Mouse (Mus musculus) lung, adult 2 months (tissue): ENCODE data around the gene Trim68. TPM values are rescaled to one million over a fixed set of nuclear protein-coding genes. Genes with fewer than 3 reads are reported as not detected.
"Not testable (repeated sequence)": the region's sequence is repeated elsewhere in the genome, so short reads cannot be mapped to it uniquely, and the experiment has no call there.

Experiments used
- DNase-seq: peaks from one replicate; pipeline ENCODE4 v3.0.0; 2022
- H3K4me1 ChIP-seq: fragments of 200-500 bp; 2 replicates; pipeline ENCODE4 v1.6.1; 2011; ENCODE audit warnings: low read length; ENCODE audit not compliant: control insufficient read depth, insufficient read depth
- H3K4me3 ChIP-seq: fragments of 200-500 bp; replicated peaks from 2 replicates; pipeline ENCODE3; 2011; ENCODE audit warnings: low read depth, mild to moderate bottlenecking, control low read depth, low read length; ENCODE audit errors: extremely low read depth
- CTCF ChIP-seq: fragments of 200-500 bp; IDR thresholded peaks from 2 replicates; pipeline ENCODE4 v1.5.1; 2011; ENCODE audit warnings: mild to moderate bottlenecking, low read length, control low read depth; ENCODE audit not compliant: insufficient read depth
- POLR2A ChIP-seq: fragments of 200-500 bp; IDR thresholded peaks from 2 replicates; pipeline ENCODE4 v1.6.1; 2011; ENCODE audit warnings: low read depth, mild to moderate bottlenecking, control low read depth, low read length, borderline replicate concordance; ENCODE audit errors: extremely low read depth
- WGBS: fragments of 180-500 bp; shearing (Covaris S2); methylation state at CpG from one replicate; pipeline ENCODE4 v1.1.7; 2018; 5-methylcytosine and 5-hydroxymethylcytosine counted together
- polyA plus RNA-seq: library from polyadenylated mRNA; depleted of rRNA; stranded (reverse); fragments of >200 nt; gene quantifications from 2 replicates; pipeline ENCODE4 v1.2.3, GENCODE M21; 2012; rRNA removed

The Trim68 gene
- polyA plus RNA-seq, 1 experiment = 23.7 TPM

GRCm38 (mm10) chr7:102658523-102658922 is 28.6 kb downstream of the Trim68 start, which contains the start of gene Olfr555:
TSS of gene Olfr555 (plus strand) at chr7:102658823.
- TF ChIP-seq POLR2A (no peak), CTCF (no peak)
- Histone ChIP-seq H3K4me1 (no peaks in the 10 kb centered on the region), H3K4me3 (no peak within 1 kb of the TSS)
- 65% methylated on average over 1 of the region's 1 CpGs for WGBS
- DNase-seq = no peak

GRCm38 (mm10) chr7:102644945-102645344 is 42.2 kb downstream of the Trim68 start:
- not testable (repeated sequence) for H3K4me3 ChIP-seq, DNase-seq, H3K4me1 ChIP-seq
- WGBS = 72% methylated on average over 4 of the region's 4 CpGs

- WGBS = 71% methylated on average over 1 of the region's 1 CpGs
- DNase-seq = no peak
- TF ChIP-seq CTCF (no peak), POLR2A (no peak)
- Histone ChIP-seq H3K4me1 (no peaks in the 10 kb centered on the region), H3K4me3 (no peak within 1 kb of the TSS)
Measured at GRCm38 (mm10) chr7:102638132-102638531, 49.0 kb downstream of the Trim68 start, which contains the start of gene Olfr554. TSS of gene Olfr554 (plus strand) at chr7:102638432.

- H3K4me1 ChIP-seq = no peaks in the 10 kb centered on the region
- peak; percentile 21 for DNase-seq
- TF ChIP-seq CTCF (0 out of 2 replicates have a peak, but pooled peaks have one; percentile 11), POLR2A (no peak)
- 23% methylated on average over 3 of the region's 3 CpGs for WGBS
- no peak overlapping the region for H3K4me3 ChIP-seq
Measured at GRCm38 (mm10) chr7:102636665-102637064, 50.5 kb downstream of the Trim68 start.

Other genes with a start within 250 kb of the Trim68 start
- gene Rrm1, start 245.6 kb downstream of the Trim68 start, polyA plus RNA-seq = 5.9 and 7.2 TPM in 2 replicates
- gene Olfr543, start 205.6 kb downstream of the Trim68 start, polyA plus RNA-seq = not detected in 2 replicates
- not detected in 2 replicates for gene Olfr544, start 199.0 kb downstream of the Trim68 start, polyA plus RNA-seq
- not detected in 2 replicates for gene Olfr545, start 187.8 kb downstream of the Trim68 start, polyA plus RNA-seq
- gene Olfr547, start 152.6 kb downstream of the Trim68 start, polyA plus RNA-seq = not detected in 2 replicates
- gene Olfr548-ps1, start 146.4 kb downstream of the Trim68 start, polyA plus RNA-seq = not detected in 2 replicates
- gene Olfr549, start 137.5 kb downstream of the Trim68 start, polyA plus RNA-seq = not detected in 2 replicates
- 6.1 and 9.7 TPM in 2 replicates for gene Trim21, start 121.8 kb downstream of the Trim68 start, polyA plus RNA-seq
- gene Olfr550, start 115.9 kb downstream of the Trim68 start, polyA plus RNA-seq = 8.4 and 9.4 TPM in 2 replicates
- not detected in 2 replicates for gene Olfr551, start 95.4 kb downstream of the Trim68 start, polyA plus RNA-seq
- 0.13 and 0.16 TPM in 2 replicates for gene Olfr552, start 89.6 kb downstream of the Trim68 start, polyA plus RNA-seq
- gene Olfr553, start 69.1 kb downstream of the Trim68 start, polyA plus RNA-seq = not detected in 2 replicates
- gene Olfr554, start 48.9 kb downstream of the Trim68 start, polyA plus RNA-seq = not detected in 2 replicates
- not detected in 2 replicates for gene Olfr555, start 28.5 kb downstream of the Trim68 start, polyA plus RNA-seq
- 0.12 and 0.19 TPM in 2 replicates for gene Olfr556, start 22.4 kb downstream of the Trim68 start, polyA plus RNA-seq
- gene Olfr557, start 8.6 kb upstream of the Trim68 start, polyA plus RNA-seq = 0.26 TPM in 1 of 2 replicates, not detected in the other
- gene Olfr558, start 14.9 kb upstream of the Trim68 start, polyA plus RNA-seq = 0.17 and 0.37 TPM in 2 replicates
- gene Olfr33, start 31.7 kb upstream of the Trim68 start, polyA plus RNA-seq = not detected in 2 replicates
- not detected in 2 replicates for gene Olfr559, start 40.2 kb upstream of the Trim68 start, polyA plus RNA-seq
- not detected in 2 replicates for gene Olfr560, start 72.0 kb upstream of the Trim68 start, polyA plus RNA-seq
- gene Olfr78, start 72.1 kb upstream of the Trim68 start, polyA plus RNA-seq = 0.53 and 1.7 TPM in 2 replicates
- gene Olfr561, start 83.9 kb upstream of the Trim68 start, polyA plus RNA-seq = 0.10 TPM in 1 of 2 replicates, not detected in the other
- gene Olfr564, start 116.2 kb upstream of the Trim68 start, polyA plus RNA-seq = not detected in 2 replicates
- gene Olfr566, start 171.4 kb upstream of the Trim68 start, polyA plus RNA-seq = not detected in 2 replicates
- not detected in 2 replicates for gene Olfr568, start 189.8 kb upstream of the Trim68 start, polyA plus RNA-seq
- not detected in 2 replicates for gene Olfr569, start 203.6 kb upstream of the Trim68 start, polyA plus RNA-seq
- gene Olfr570, start 207.2 kb upstream of the Trim68 start, polyA plus RNA-seq = not detected in 2 replicates
- gene Olfr571, start 230.2 kb upstream of the Trim68 start, polyA plus RNA-seq = not detected in 2 replicates
- not detected in 2 replicates for gene Olfr572, start 237.1 kb upstream of the Trim68 start, polyA plus RNA-seq